Mouse (Mus musculus): ENCODE data around the gene Myo5a. TPM values are rescaled to one million over a fixed set of nuclear protein-coding genes. Genes with fewer than 3 reads are reported as not detected.

The Myo5a gene
- polyA plus RNA-seq, 1 experiment from 2014 or later = 15.0 TPM

GRCm38 (mm10) chr9:75264008-75264718 lies 193.3 kb downstream of the Myo5a start:
- Histone ChIP-seq H3K4me2 (no peak overlapping the region), H3K9ac (ENCODE audit: low read depth, low read length) (no peak overlapping the region), H3K4me3 (ENCODE audit: low read depth, low read length) (no peak overlapping the region), H3K27me3 (ENCODE audit: control insufficient read depth, insufficient read depth, low read length) (no peaks in the 10 kb centered on the region), H3K27ac (ENCODE audit: low read depth, low read length) (no peak overlapping the region), H3K9me3 (replicated peaks; ENCODE audit: control insufficient read depth, low read length) (no peaks in the 10 kb centered on the region), H3K4me1 (ENCODE audit: control insufficient read depth, insufficient read depth, low read length) (no peaks in the 10 kb centered on the region; the same call in 1 of the 2 replicates), H3K36me3 (ENCODE audit: control insufficient read depth, insufficient read depth, low read length) (no peaks in the 10 kb centered on the region)
- no peak for ATAC-seq (replicated peaks; ENCODE audit: insufficient number of reproducible peaks, low FRiP score, low TSS enrichment)
- 41% methylated on average over 3 of the region's 3 CpGs for WGBS (ENCODE audit: insufficient replicate concordance)

GRCm38 (mm10) chr9:75267147-75267546 lies 196.3 kb downstream of the Myo5a start:
- Histone ChIP-seq H3K4me2 (no peak overlapping the region), H3K4me3 (ENCODE audit: low read depth, low read length) (no peak overlapping the region), H3K4me1 (ENCODE audit: control insufficient read depth, insufficient read depth, low read length) (no peaks in the 10 kb centered on the region), H3K9me3 (replicated peaks; ENCODE audit: control insufficient read depth, low read length) (no peaks in the 10 kb centered on the region), H3K36me3 (ENCODE audit: control insufficient read depth, insufficient read depth, low read length) (no peaks in the 10 kb centered on the region), H3K27me3 (ENCODE audit: control insufficient read depth, insufficient read depth, low read length) (no peaks in the 10 kb centered on the region), H3K27ac (ENCODE audit: low read depth, low read length) (no peak overlapping the region), H3K9ac (ENCODE audit: low read depth, low read length) (no peak overlapping the region)
- 81% methylated on average over 6 of the region's 6 CpGs for WGBS (ENCODE audit: insufficient replicate concordance)
- ATAC-seq (replicated peaks; ENCODE audit: insufficient number of reproducible peaks, low FRiP score, low TSS enrichment) = no peak

DNA sequence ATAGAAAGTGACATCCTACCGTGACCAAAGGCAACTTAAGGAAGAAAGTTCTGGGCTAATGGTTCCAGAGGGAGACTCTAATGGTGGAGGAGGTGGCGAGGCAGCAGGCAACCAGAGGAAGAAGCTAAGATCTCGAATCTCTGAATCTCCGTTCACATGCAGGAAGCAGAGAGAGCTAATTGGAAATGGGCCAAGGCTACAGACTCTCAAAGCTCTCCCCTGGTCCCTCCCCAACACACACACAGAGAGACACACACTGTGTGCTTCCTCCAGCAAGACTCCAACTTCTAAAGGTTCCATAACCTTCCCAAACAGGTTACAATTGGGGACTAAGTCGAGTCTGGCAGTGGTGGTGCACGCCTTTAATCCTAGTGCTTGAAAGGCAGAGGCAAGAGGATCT lies 199.6 kb downstream of the Myo5a start:
- 66% methylated on average over 6 of the region's 6 CpGs for WGBS (ENCODE audit: insufficient replicate concordance)
- Histone ChIP-seq H3K9ac (ENCODE audit: low read depth, low read length) (no peak overlapping the region), H3K27me3 (ENCODE audit: control insufficient read depth, insufficient read depth, low read length) (no peaks in the 10 kb centered on the region), H3K4me3 (ENCODE audit: low read depth, low read length) (no peak overlapping the region), H3K4me2 (no peak overlapping the region), H3K27ac (ENCODE audit: low read depth, low read length) (no peak overlapping the region), H3K9me3 (replicated peaks; ENCODE audit: control insufficient read depth, low read length) (no peaks in the 10 kb centered on the region), H3K36me3 (ENCODE audit: control insufficient read depth, insufficient read depth, low read length) (no peaks in the 10 kb centered on the region), H3K4me1 (ENCODE audit: control insufficient read depth, insufficient read depth, low read length) (no peaks in the 10 kb centered on the region)
- no peak for ATAC-seq (replicated peaks; ENCODE audit: insufficient number of reproducible peaks, low FRiP score, low TSS enrichment)

- H3K27me3 ChIP-seq (ENCODE audit: control insufficient read depth, insufficient read depth, low read length) = no peaks in the 10 kb centered on the region
- no peaks in the 10 kb centered on the region for H3K9me3 ChIP-seq (replicated peaks; ENCODE audit: control insufficient read depth, low read length)
- no peak overlapping the region for H3K9ac ChIP-seq (ENCODE audit: low read depth, low read length)
- no peak overlapping the region for H3K4me2 ChIP-seq
- no peak for ATAC-seq (replicated peaks; ENCODE audit: insufficient number of reproducible peaks, low FRiP score, low TSS enrichment)
- H3K4me3 ChIP-seq (ENCODE audit: low read depth, low read length) = no peak overlapping the region
- H3K4me1 ChIP-seq (ENCODE audit: control insufficient read depth, insufficient read depth, low read length) = no peaks in the 10 kb centered on the region
- 88% methylated on average over 8 of the region's 8 CpGs for WGBS (ENCODE audit: insufficient replicate concordance)
- no peaks in the 10 kb centered on the region for H3K36me3 ChIP-seq (ENCODE audit: control insufficient read depth, insufficient read depth, low read length)
- H3K27ac ChIP-seq (ENCODE audit: low read depth, low read length) = no peak overlapping the region
Observed at GRCm38 (mm10) chr9:75271539-75271938, 200.7 kb downstream of the Myo5a start.

Other genes with a start within 250 kb of the Myo5a start
- 0.10 TPM in 1 of 2 replicates, not detected in the other for gene Onecut1, start 209.1 kb upstream of the Myo5a start, polyA plus RNA-seq (2014; fragmentation: Nextera tagmentation; extraction: Ambion mirVana)
- 9.7 and 9.9 TPM in 2 replicates for gene Fam214a, start 118.1 kb upstream of the Myo5a start, polyA plus RNA-seq (2014; fragmentation: Nextera tagmentation; extraction: Ambion mirVana)
- gene Arpp19, start 33.4 kb upstream of the Myo5a start, polyA plus RNA-seq (2014; fragmentation: Nextera tagmentation; extraction: Ambion mirVana) = 262 and 278 TPM in 2 replicates
- 1.0 and 1.3 TPM in 2 replicates for gene Myo5c, start 161.0 kb downstream of the Myo5a start, polyA plus RNA-seq (2014; fragmentation: Nextera tagmentation; extraction: Ambion mirVana)
- gene Gnb5, start 235.3 kb downstream of the Myo5a start, polyA plus RNA-seq (2014; fragmentation: Nextera tagmentation; extraction: Ambion mirVana) = 54.3 and 67.8 TPM in 2 replicates

All from heart, embryonic 11.5 days (tissue).